Mouse (Mus musculus) layer of hippocampus, postnatal 14 days (tissue): ENCODE data around the gene Sdf2l1. TPM values are rescaled to one million over a fixed set of nuclear protein-coding genes. Genes with fewer than 3 reads are reported as not detected.

Experiments
- DNase-seq, 2 experiments: peaks; one replicate each; pipeline ENCODE4 v3.0.0; 2021 to 2022; ENCODE audit warnings: low spot score in 2 of 2, mixed read lengths in 1 of 2
- microRNA-seq, 2 experiments: library from miRNA; unstranded; fragments of <30 nt; microRNA quantifications; one replicate each; pipeline ENCODE4 v1.2.0; 2021
- total RNA-seq, 2 experiments: library from RNA; stranded (reverse); gene quantifications; 2 replicates each; pipeline ENCODE4 v1.2.3; 2021

Sdf2l1 gene
- total RNA-seq, 2 experiments from 2014 or later: 15.8 to 24.9 TPM

- DNase-seq: peak; percentile 34 to 45
Measured at GRCm38 (mm10) chr16:17124871-17125520, 7.2 kb downstream of the Sdf2l1 start, which contains the start of gene 2610318N02Rik. Gene 2610318N02Rik (minus strand): TSS chr16:17125167.

- DNase-seq: no peak
Measured at GRCm38 (mm10) chr16:17124119-17124870, 7.9 kb downstream of the Sdf2l1 start.

DNA sequence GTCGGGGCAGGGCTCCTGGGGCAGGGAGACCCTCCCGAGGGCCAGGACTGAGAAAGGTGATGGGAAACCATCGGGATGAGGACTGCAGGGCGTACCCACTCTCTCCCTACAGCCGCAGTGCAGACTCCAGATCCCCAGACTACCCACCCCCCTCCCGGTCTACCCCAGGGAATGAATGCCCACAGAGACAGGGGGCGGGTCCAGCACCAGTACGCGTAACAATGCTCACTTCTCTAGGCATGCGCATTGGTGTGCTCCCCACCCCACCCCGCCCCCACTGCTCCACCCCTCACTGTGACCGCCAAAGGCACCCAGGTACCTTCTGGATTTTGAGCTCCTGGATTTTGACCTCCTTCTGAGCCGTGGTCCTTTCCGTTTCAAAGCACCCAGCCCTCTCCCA lies 10.6 kb downstream of the Sdf2l1 start:
- DNase-seq: no peak

DNA sequence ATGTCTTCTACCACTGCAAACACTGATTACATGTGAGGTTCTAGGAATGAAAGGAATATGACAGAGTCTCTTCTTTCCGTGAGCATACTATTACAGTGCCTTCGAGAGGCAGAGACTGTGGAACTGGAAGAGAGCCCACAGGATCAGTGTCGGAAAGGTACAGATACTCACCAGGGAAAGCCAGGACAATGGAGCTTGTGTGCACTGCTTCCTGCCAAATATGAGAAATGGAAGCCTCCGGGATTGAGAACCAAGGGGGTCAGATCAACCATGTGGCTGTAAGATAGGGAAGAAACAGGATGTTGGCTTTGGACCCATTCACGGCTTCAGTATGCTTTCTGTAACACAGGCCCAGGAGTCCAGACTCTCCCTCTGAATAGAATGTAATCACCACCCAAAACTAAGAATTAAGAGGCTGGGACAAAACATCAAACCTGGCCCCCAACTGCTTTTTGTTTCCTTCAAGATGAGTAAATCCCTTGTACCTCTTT lies 14.8 kb downstream of the Sdf2l1 start:
- no peak for DNase-seq

DNA sequence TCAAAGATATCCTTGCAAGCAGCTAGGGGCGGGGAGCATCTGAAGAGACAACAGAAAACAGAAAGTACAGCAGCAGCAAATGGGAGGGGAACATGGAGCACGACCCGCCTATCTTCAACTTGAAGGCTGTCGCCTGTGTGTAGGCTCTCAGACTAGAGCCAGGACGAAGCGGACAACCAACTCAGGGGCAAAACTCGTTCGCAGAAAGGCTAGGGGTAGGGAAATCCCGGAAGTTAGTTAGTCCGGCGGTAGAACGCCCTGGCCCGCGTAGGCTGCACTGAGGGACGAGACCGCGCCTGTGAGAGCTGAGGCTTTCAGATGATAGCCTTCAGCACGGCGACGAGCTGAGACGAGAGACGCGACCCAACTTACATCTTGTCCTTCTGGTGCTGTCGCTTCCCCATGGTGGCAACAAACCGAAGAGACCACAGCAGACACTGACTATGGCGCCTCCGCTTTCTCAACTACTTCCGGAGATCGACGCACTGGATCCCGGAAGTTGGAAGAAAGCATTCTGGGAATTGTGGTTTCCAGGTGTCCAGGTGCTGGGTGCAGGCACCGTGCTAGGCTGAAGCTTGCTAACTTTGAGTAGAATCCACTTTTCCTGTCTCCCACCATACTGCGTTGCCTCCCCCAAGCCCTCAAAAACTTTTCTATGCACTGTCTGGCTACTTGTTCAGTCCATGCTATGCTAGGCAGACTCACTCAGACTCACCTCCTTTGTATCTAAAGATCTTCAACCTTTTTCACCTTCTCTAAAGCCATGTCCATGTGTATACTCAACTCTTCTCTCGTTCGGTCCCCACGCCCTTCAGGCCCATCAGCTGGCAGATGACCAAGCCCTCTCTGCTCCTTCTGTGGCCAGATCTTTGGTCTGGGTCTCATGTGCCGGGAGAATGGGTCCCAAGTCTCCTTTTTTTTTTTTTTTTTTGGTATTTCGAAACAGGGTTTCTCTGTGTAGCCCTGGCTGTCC lies 21.1 kb downstream of the Sdf2l1 start, which contains the start of gene Ppil2:
Gene Ppil2 (minus strand): TSS at position 487 of the 973 bp plus-strand sequence.
- DNase-seq: peak; percentile 56 to 80

- no peak for DNase-seq
Measured at GRCm38 (mm10) chr16:17104600-17104999, 27.6 kb downstream of the Sdf2l1 start.

DNA sequence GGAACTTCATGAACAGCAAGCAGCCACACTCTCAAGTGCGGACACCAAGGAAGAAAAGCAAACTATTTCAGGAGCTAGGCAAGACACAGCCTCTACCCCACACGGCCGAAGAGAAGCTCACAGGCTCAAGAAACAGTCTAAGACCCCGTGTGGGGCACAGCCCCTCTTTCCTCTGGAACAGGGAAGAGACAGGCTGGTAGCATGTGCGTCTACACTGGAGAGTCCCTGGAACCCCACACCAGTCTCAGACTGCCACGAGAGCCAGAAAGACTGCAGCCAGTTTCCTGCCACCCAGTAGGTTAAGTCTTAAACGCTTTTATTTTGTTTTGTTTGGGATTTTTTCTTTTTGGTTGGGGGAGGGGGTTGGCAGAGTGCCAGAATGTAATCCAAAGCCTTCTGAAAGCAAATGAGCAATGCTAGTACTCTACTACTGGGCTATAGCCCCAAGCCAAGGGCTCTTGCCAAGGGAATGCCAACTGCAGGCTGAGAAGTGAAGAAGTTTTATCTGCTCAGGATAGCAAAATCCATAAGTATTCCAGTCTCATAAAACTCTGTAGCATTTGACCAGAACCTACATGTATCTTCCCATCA lies 29.5 kb downstream of the Sdf2l1 start:
- peak in 1 of 2 experiments; percentile 46 for DNase-seq

DNA sequence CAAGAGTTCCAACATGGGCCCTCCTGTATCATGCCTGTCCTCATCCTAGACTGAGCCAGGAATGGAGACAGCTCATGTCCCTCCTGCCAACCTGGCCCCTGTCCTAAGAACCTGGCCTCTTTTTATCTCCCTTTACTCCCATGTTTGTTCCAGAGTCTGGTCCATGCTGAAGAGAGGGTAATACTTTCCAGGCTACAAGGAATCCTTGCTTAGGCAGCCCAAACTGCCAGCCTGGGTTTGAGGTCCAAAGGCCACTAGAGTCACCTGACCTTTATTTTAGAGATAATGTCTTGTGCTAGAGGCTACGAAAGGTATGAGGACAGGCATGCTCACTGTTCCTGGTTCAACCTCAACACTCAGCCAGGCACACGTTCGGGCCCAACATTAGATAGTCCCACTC lies 35.2 kb downstream of the Sdf2l1 start:
- DNase-seq: no peak

DNA sequence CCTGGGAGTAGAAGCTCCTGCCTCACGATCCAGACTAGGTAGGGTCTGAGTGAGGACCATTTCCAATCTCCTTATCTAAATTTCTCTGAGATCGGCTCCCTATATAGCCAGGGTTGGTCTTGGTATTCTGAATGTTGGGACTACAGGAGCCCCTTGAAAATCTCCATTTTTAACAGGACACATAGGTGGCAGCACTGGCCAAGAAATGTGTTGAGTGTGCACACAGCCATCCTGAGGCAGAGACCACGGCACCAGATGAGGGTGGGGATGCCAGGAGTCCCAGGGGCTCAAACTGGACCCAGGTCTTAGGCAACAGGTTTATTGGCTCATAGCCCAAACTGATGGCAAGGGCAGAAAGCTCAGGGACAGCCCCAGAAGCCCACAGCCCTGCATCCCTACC lies 43.8 kb downstream of the Sdf2l1 start:
- DNase-seq: no peak

DNA sequence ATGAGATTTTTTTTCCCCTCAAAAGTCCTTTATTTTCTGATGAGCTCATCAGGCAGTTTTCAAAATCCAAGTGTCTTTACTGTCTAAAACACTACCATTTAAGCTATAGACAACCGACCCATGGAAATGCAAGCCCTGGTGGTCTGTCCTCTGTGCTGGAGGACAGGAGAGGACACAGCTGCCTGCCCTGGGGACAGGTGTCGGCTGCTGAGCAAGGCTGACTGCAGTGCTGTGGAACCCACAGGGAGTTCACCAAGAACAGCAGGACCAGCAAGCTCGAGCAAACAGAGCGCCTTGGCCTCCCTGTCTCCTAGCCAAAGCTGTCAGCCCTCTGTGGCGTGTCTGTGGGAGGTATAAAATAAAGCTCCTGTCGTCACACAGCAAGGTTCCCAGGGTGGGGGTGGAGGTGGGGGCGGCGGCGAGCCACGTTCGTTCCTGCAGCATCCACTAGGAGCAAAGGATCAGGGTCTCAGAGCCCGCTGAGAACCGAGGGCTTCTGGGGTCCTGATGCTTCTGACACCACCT lies 45.5 kb downstream of the Sdf2l1 start:
- no peak for DNase-seq

GRCm38 (mm10) chr16:17086241-17086640 lies 45.9 kb downstream of the Sdf2l1 start:
- DNase-seq: no peak

DNA sequence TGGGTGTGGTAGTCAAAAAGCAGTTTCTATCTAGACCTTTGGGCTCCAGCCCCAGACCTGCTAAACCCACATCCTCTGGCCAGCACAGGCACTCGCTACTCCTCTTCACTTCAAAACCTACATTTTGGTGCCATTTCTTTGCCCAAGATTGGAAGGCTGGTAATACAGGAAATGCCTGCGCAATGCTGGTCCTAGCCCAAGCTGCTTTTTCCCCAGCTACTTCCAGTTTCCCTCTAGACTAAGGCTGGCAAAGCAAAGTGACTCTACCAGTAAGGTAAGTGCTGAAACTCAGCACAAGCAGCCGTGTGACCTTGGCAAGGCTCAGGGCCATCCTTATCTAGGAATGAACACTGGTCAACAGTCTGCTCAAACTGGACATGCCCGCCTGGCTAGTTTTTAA lies 46.5 kb downstream of the Sdf2l1 start:
- no peak for DNase-seq

GRCm38 (mm10) chr16:17082121-17082792 lies 49.9 kb downstream of the Sdf2l1 start:
- DNase-seq: no peak

Small RNA genes within 50 kb of the gene (microRNA-seq; reads per million reads assigned to microRNA genes)
- gene Mir130b (117 to 153 reads per million in 2 experiments), gene Mir301b (1.1 to 7.7 reads per million in 2 experiments)

Other genes starting within 250 kb of the Sdf2l1 start
- gene Ppm1f, start 235.9 kb downstream of the Sdf2l1 start, total RNA-seq: 10 to 100 TPM; 29.2 to 31.6 TPM
- gene Mapk1, start 149.0 kb downstream of the Sdf2l1 start, total RNA-seq: 100 to 1,000 TPM; 453 to 458 TPM
- gene Ypel1, start 62.7 kb downstream of the Sdf2l1 start, total RNA-seq: 10 to 100 TPM; 40.6 to 50.1 TPM
- 10 to 100 TPM; 89.8 to 89.9 TPM for gene Ppil2, start 21.1 kb downstream of the Sdf2l1 start, total RNA-seq
- gene 2610318N02Rik, start 7.2 kb downstream of the Sdf2l1 start, total RNA-seq: 1 to 10 TPM in 1 of 2 experiments, under 1 TPM in 1; 0.97 to 1.2 TPM
- gene Ydjc, start 12.2 kb upstream of the Sdf2l1 start, total RNA-seq: 10 to 100 TPM; 33.6 to 34.8 TPM
- gene Ccdc116, start 14.8 kb upstream of the Sdf2l1 start, total RNA-seq: 1 to 10 TPM; 3.0 to 3.3 TPM
- gene Ube2l3, start 70.3 kb upstream of the Sdf2l1 start, total RNA-seq: 100 to 1,000 TPM; 157 to 159 TPM
- 1 to 10 TPM; 2.5 to 3.1 TPM for gene Rimbp3, start 76.2 kb upstream of the Sdf2l1 start, total RNA-seq
- 1 to 10 TPM; 4.3 to 4.4 TPM for gene Hic2, start 101.2 kb upstream of the Sdf2l1 start, total RNA-seq
- gene Tmem191c, start 143.7 kb upstream of the Sdf2l1 start, total RNA-seq: 100 to 1,000 TPM in 1 of 2 experiments, 10 to 100 TPM in 1; 86.7 to 100 TPM
- gene Serpind1, start 199.0 kb upstream of the Sdf2l1 start, total RNA-seq: under 1 TPM; 0.60 to 0.92 TPM